In the genomic region with DNA sequence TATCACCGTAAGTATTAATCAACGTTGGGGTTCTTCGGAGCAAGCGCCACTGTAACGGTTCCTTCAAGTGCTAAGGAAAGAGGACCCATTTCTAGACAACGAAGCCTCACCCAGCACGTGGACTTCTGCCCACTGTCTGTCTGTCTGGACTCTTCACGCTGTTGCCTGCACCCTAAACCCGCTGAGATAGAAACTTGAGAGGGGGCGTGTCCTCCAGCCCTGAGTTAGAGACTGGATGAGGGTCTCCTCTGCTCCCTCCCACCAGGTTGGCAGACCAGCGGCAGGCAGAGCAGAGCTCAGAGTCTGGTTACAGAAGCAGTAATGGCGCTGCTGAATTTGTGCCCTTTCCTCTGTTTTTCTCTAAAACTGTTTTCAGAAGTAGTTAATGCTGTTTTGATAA, we compare ENCODE assay signal across 8 mouse cellular contexts. TPM values are rescaled to one million over a fixed set of nuclear protein-coding genes. Genes with fewer than 3 reads are reported as not detected.
A peak's percentile ranks its signal among the peaks of the same experiment; 100 is the strongest.
DNase-seq lines count a peak whose midpoint lies in the region; ATAC-seq lines count a peak whose summit lies in the region.

No protein-coding gene starts in this region.

- H3K36me3 ChIP-seq in embryonic facial prominence, embryonic 15.5 days: no peaks in the 10 kb centered on the region
- H3K36me3 ChIP-seq in limb, embryonic 10.5 days: 0 out of 2 replicates have a peak, but pooled peaks cover 3% of the 10 kb centered on the region
- no peaks in the 10 kb centered on the region for H3K36me3 ChIP-seq in neural tube, embryonic 14.5 days (ENCODE audit: control insufficient read depth, insufficient read depth, low read length)

- peak; percentile 40 to 56 for DNase-seq in kidney, postnatal 4 days
- DNase-seq in kidney, postnatal 25 days: no peak
- DNase-seq in limb, embryonic 10.5 days (ENCODE audit: low spot score): peak; percentile 68
- DNase-seq in left cerebral cortex, postnatal 4 days: no peak
- no peak for DNase-seq in urinary bladder, postnatal 10 days (ENCODE audit: low spot score)
- DNase-seq in right cerebral cortex, adult 18-20 months: no peak

- no peaks in the 10 kb centered on the region for H3K9me3 ChIP-seq in embryonic facial prominence, embryonic 15.5 days (replicated peaks)
- H3K9me3 ChIP-seq in limb, embryonic 10.5 days (replicated peaks): no peaks in the 10 kb centered on the region
- no peaks in the 10 kb centered on the region for H3K9me3 ChIP-seq in neural tube, embryonic 14.5 days (ENCODE audit: control insufficient read depth, low read length)

- WGBS in embryonic facial prominence, embryonic 15.5 days: 9% methylated on average over 12 of the region's 12 CpGs
- WGBS in limb, embryonic 10.5 days: 7% methylated on average over 12 of the region's 12 CpGs
- WGBS in neural tube, embryonic 14.5 days: 10% methylated on average over 12 of the region's 12 CpGs

- peak overlapping the region; percentile 12; the same call in 1 of the 2 replicates for H3K27ac ChIP-seq in embryonic facial prominence, embryonic 15.5 days (replicated peaks)
- H3K27ac ChIP-seq in limb, embryonic 10.5 days: peak overlapping the region; percentile 58
- H3K27ac ChIP-seq in neural tube, embryonic 14.5 days (ENCODE audit: low read depth, low read length): no peak overlapping the region

- ATAC-seq in embryonic facial prominence, embryonic 15.5 days (ENCODE audit: insufficient number of reproducible peaks, low FRiP score, low TSS enrichment, low read depth): no peak; the same call in 1 of the 2 replicates
- no peak; the same call in 1 of the 2 replicates for ATAC-seq in neural tube, embryonic 14.5 days (ENCODE audit: low read depth)

- H3K4me2 ChIP-seq in embryonic facial prominence, embryonic 15.5 days (replicated peaks): peak overlapping the region; percentile 46
- H3K4me2 ChIP-seq in neural tube, embryonic 14.5 days (ENCODE audit: low read depth, low read length): peak overlapping the region; percentile 26

- H3K27me3 ChIP-seq in embryonic facial prominence, embryonic 15.5 days: no peaks in the 10 kb centered on the region; the same call in 1 of the 2 replicates
- peaks cover 11% of the 10 kb centered on the region for H3K27me3 ChIP-seq in limb, embryonic 10.5 days (ENCODE audit: low read depth, poor library complexity, severe bottlenecking)
- H3K27me3 ChIP-seq in neural tube, embryonic 14.5 days (ENCODE audit: control insufficient read depth, insufficient read depth, low read length): no peaks in the 10 kb centered on the region

- peak overlapping the region; percentile 12; the same call in 1 of the 2 replicates for H3K9ac ChIP-seq in embryonic facial prominence, embryonic 15.5 days
- no peak overlapping the region for H3K9ac ChIP-seq in neural tube, embryonic 14.5 days (replicated peaks; ENCODE audit: low read depth, low read length)

- peak overlapping the region; percentile 15; the same call in 1 of the 2 replicates for H3K4me3 ChIP-seq in embryonic facial prominence, embryonic 15.5 days (replicated peaks)
- peak overlapping the region; percentile 43 for H3K4me3 ChIP-seq in limb, embryonic 10.5 days
- no peak overlapping the region for H3K4me3 ChIP-seq in neural tube, embryonic 14.5 days (ENCODE audit: low read depth, low read length)

- intact Hi-C loops in left cerebral cortex, postnatal 4 days (cut with DNase I): no loop called here

- peaks cover 45% of the 10 kb centered on the region for H3K4me1 ChIP-seq in embryonic facial prominence, embryonic 15.5 days
- H3K4me1 ChIP-seq in limb, embryonic 10.5 days: peaks cover 64% of the 10 kb centered on the region
- H3K4me1 ChIP-seq in neural tube, embryonic 14.5 days (ENCODE audit: control insufficient read depth, insufficient read depth, low read length): peaks cover 5% of the 10 kb centered on the region; the same call in 1 of the 2 replicates

RNA-seq across cellular contexts. Expression of gene Chrna1, which starts 10.0 kb away (rescaled TPM):
- polyA plus RNA-seq in embryonic facial prominence, embryonic 15.5 days (2015; fragmentation: Nextera tagmentation; extraction: Ambion mirVana): 14.1 and 19.8 TPM in 2 replicates
- polyA plus RNA-seq in limb, embryonic 10.5 days (2016; fragmentation: Nextera tagmentation; extraction: Ambion mirVana): 2.3 and 3.9 TPM in 2 replicates
- 0.19 and 0.27 TPM in 2 replicates for polyA plus RNA-seq in neural tube, embryonic 14.5 days (2014; fragmentation: Nextera tagmentation; extraction: Ambion mirVana)
- total RNA-seq in left cerebral cortex, postnatal 4 days (2021): under 1 TPM; 0.08 to 0.12 TPM

Comparison
In these comparisons a context has a peak if more than half of its experiments do, and no peak if none do; other contexts are left out.
1. DNase-seq: peak in kidney, postnatal 4 days (2 of 2) and limb, embryonic 10.5 days (single experiment); none in kidney, postnatal 25 days (0 of 2), left cerebral cortex, postnatal 4 days (single experiment), urinary bladder, postnatal 10 days (single experiment) and right cerebral cortex, adult 18-20 months (single experiment).